Mouse (Mus musculus) yolk sac, embryonic 10.5 days (tissue): ENCODE results near the gene Lsm7.

ENCODE experiments used
- DNase-seq: peaks from one replicate; pipeline ENCODE4 v3.0.0-alpha.2; 2017; ENCODE audit warnings: low spot score

Gene Lsm7

GRCm38 (mm10) chr10:80854913-80855748 is at the start of gene Lsm7, which contains the start of gene Sppl2b:
Gene Lsm7, minus strand, starts transcription at chr10:80855209.
Gene Sppl2b, plus strand, starts transcription at chr10:80855275.
- peak; percentile 94 for DNase-seq

- DNase-seq = peak; percentile 49
Measured at GRCm38 (mm10) chr10:80904709-80905108, 49.7 kb upstream of the Lsm7 start.

- no peak for DNase-seq
Measured at GRCm38 (mm10) chr10:80904004-80904693, 49.1 kb upstream of the Lsm7 start.

GRCm38 (mm10) chr10:80903282-80903681 is 48.3 kb upstream of the Lsm7 start:
- DNase-seq = no peak

- DNase-seq = no peak
Measured at GRCm38 (mm10) chr10:80902273-80902940, 47.4 kb upstream of the Lsm7 start.

- DNase-seq = no peak
Measured at GRCm38 (mm10) chr10:80901409-80902272, 46.6 kb upstream of the Lsm7 start.

- DNase-seq = peak; percentile 100
Measured at GRCm38 (mm10) chr10:80900318-80901247, 45.6 kb upstream of the Lsm7 start, which contains the start of gene Timm13. Gene Timm13, minus strand, starts transcription at chr10:80900969.

GRCm38 (mm10) chr10:80899591-80900317 is 44.7 kb upstream of the Lsm7 start:
- no peak for DNase-seq

GRCm38 (mm10) chr10:80899074-80899473 is 44.1 kb upstream of the Lsm7 start:
- DNase-seq = no peak

- DNase-seq = peak; percentile 28
Measured at GRCm38 (mm10) chr10:80897861-80898510, 43.0 kb upstream of the Lsm7 start.

GRCm38 (mm10) chr10:80896581-80897485 is 41.8 kb upstream of the Lsm7 start:
- no peak for DNase-seq

- no peak for DNase-seq
Measured at GRCm38 (mm10) chr10:80895697-80896096, 40.7 kb upstream of the Lsm7 start.

GRCm38 (mm10) chr10:80895100-80895499 is 40.1 kb upstream of the Lsm7 start:
- DNase-seq = no peak

GRCm38 (mm10) chr10:80887181-80887580 is 32.2 kb upstream of the Lsm7 start:
- DNase-seq = no peak

GRCm38 (mm10) chr10:80881301-80881700 is 26.3 kb upstream of the Lsm7 start:
- peak; percentile 41 for DNase-seq

- no peak for DNase-seq
Measured at GRCm38 (mm10) chr10:80880901-80881300, 25.9 kb upstream of the Lsm7 start.

GRCm38 (mm10) chr10:80880131-80880641 is 25.2 kb upstream of the Lsm7 start:
- DNase-seq = peak; percentile 44

GRCm38 (mm10) chr10:80876594-80876993 is 21.6 kb upstream of the Lsm7 start:
- no peak for DNase-seq
